Mouse (Mus musculus) WW6 (cell line): Measurements from ENCODE around the gene Tmem179.

Source experiments
- DNase-seq: peaks from one replicate; pipeline ENCODE4 v3.0.0-alpha.2; 2013; ENCODE audit warnings: low read depth, low spot score

Tmem179 gene

GRCm38 (mm10) chr12:112463750-112464444, 52.6 kb downstream of the Tmem179 start:
- no peak for DNase-seq

- no peak for DNase-seq
Measured at GRCm38 (mm10) chr12:112463209-112463608, 53.3 kb downstream of the Tmem179 start.

GRCm38 (mm10) chr12:112462423-112462822, 54.1 kb downstream of the Tmem179 start:
- DNase-seq: no peak

- DNase-seq: no peak
Measured at GRCm38 (mm10) chr12:112457839-112458238, 58.7 kb downstream of the Tmem179 start.

- DNase-seq: no peak
Measured at GRCm38 (mm10) chr12:112456144-112456713, 60.3 kb downstream of the Tmem179 start.

- DNase-seq: no peak
Measured at GRCm38 (mm10) chr12:112451826-112452225, 64.7 kb downstream of the Tmem179 start.

- DNase-seq: no peak
Measured at GRCm38 (mm10) chr12:112451381-112451780, 65.2 kb downstream of the Tmem179 start.

GRCm38 (mm10) chr12:112450883-112451282, 65.7 kb downstream of the Tmem179 start:
- peak; percentile 50 for DNase-seq
